Mouse (Mus musculus) embryonic facial prominence, embryonic 14.5 days (tissue): ENCODE measurements at regions not wholly inside any gene's neighbourhood (a gene's known extent, or its start where the extent isn't known, plus 50 kb on each side); places are given as distances from the start of the nearest gene placed in this dataset.
A peak's percentile ranks its signal among the peaks of the same experiment; 100 is the strongest.

Experiments used
- ATAC-seq: fragments of 200-750 bp; cut with Nextera tagmentation; 2 replicates; pipeline ENCODE4 v1.8.0; 2017; ENCODE audit warnings: low read depth, moderate number of reproducible peaks, moderate TSS enrichment
- DNase-seq: peaks from one replicate; pipeline ENCODE4 v3.0.0-alpha.2; 2015; ENCODE audit warnings: low spot score
- H3K27ac ChIP-seq: fragments of 300-500 bp; sonication (generic); replicated peaks from 2 replicates; pipeline ENCODE4 v1.5.1; 2014; ENCODE audit warnings: low read depth, mild to moderate bottlenecking, low read length, moderate library complexity
- H3K27me3 ChIP-seq: fragments of 300-500 bp; sonication (generic); replicated peaks from 2 replicates; pipeline ENCODE4 v1.6.1; 2014; ENCODE audit warnings: low read length; ENCODE audit not compliant: control insufficient read depth, insufficient read depth
- H3K36me3 ChIP-seq: fragments of 300-500 bp; sonication (generic); 2 replicates; pipeline ENCODE4 v1.6.1; 2014; ENCODE audit warnings: low read length, mixed read lengths; ENCODE audit not compliant: control insufficient read depth, insufficient read depth
- H3K4me1 ChIP-seq: fragments of 300-500 bp; sonication (generic); 2 replicates; pipeline ENCODE4 v1.6.1; 2014; ENCODE audit warnings: antibody characterized with exemption, low read length; ENCODE audit not compliant: control insufficient read depth, insufficient read depth
- H3K4me2 ChIP-seq: fragments of 300-500 bp; sonication (generic); 2 replicates; pipeline ENCODE4 v1.6.1; 2014; ENCODE audit warnings: low read depth, mild to moderate bottlenecking, low read length, moderate library complexity, mixed read lengths
- H3K4me3 ChIP-seq: fragments of 300-500 bp; sonication (generic); 2 replicates; pipeline ENCODE4 v1.5.1; 2014; ENCODE audit warnings: low read depth, mild to moderate bottlenecking, low read length
- H3K9ac ChIP-seq: fragments of 300-500 bp; sonication (generic); 2 replicates; pipeline ENCODE4 v1.6.1; 2014; ENCODE audit warnings: low read depth, mild to moderate bottlenecking, low read length, moderate library complexity, mixed read lengths
- H3K9me3 ChIP-seq: fragments of 300-500 bp; sonication (generic); 2 replicates; pipeline ENCODE4 v1.6.1; 2016; ENCODE audit warnings: low read length; ENCODE audit not compliant: control insufficient read depth
- WGBS: fragments of 180-500 bp; shearing (Covaris S2); extraction: QIAGEN DNeasy Blood & Tissue Kit; methylation state at CpG from one replicate; pipeline ENCODE4 v1.1.7; 2014; 5-methylcytosine and 5-hydroxymethylcytosine counted together

- no peak overlapping the region for H3K4me2 ChIP-seq
- H3K4me3 ChIP-seq, result no peak overlapping the region
- H3K27me3 ChIP-seq, result no peaks in the 10 kb centered on the region
- H3K9ac ChIP-seq, result no peak overlapping the region
- no peaks in the 10 kb centered on the region for H3K4me1 ChIP-seq
- WGBS, result 12% methylated on average over 13 of the region's 13 CpGs
- no peaks in the 10 kb centered on the region for H3K9me3 ChIP-seq
- H3K27ac ChIP-seq, result no peak overlapping the region
- H3K36me3 ChIP-seq, result no peaks in the 10 kb centered on the region
- DNase-seq (peak; percentile 69), ATAC-seq (peak; percentile 79; the same call in 1 of the 2 replicates)
These were observed 81.7 kb upstream of the Rbm19 start for GRCm38 (mm10) chr5:120034499-120035077.

DNA sequence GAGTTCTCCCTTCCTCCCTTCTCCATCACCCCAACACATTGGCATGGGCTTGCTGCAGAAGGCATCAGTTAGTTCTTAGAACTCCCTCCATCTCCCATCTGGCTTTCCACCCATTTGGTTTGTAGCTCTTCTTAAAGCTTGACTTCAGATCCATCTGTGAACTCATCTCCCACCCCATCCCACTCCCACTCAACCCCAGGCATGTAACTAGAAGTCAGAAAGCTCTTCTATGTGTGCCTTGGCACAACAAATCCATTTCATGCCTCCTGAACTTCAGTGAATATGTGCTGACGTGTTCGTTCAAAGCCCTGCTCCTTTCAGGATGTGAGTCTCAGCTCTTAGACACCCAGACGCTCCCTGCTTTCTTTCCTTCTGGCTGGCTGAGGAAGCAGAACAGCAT lies 81.0 kb upstream of the Rbm19 start:
- Histone ChIP-seq H3K36me3 (no peaks in the 10 kb centered on the region), H3K4me2 (no peak overlapping the region), H3K4me3 (no peak overlapping the region), H3K9me3 (peaks cover 2% of the 10 kb centered on the region; the same call in 1 of the 2 replicates), H3K4me1 (no peaks in the 10 kb centered on the region), H3K27ac (no peak overlapping the region), H3K9ac (no peak overlapping the region), H3K27me3 (no peaks in the 10 kb centered on the region)
- DNase-seq (no peak), ATAC-seq (no peak)
- WGBS, result 78% methylated on average over 3 of the region's 3 CpGs

DNA sequence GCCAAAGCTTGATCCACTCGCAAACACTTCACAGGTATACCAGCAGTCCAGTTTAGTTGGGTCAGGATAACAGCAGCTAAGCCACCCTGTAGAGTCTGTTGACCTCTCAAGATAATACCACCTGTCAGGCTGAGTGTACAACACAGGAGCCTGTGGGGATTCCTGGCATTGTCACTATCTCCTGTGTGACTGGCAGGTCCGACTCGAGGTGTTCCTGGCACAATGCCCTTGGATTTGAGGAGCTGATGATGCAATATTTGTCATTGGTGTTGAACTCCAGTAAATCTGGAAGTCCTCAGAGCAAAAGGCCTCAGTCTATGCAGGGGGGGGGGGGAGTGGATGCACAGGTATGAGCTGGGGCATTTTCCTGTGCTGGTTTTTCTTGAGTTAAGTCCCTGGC lies 78.5 kb upstream of the Rbm19 start:
- H3K9ac ChIP-seq, result no peak overlapping the region
- no peak overlapping the region for H3K27ac ChIP-seq
- no peaks in the 10 kb centered on the region for H3K4me1 ChIP-seq
- no peaks in the 10 kb centered on the region for H3K27me3 ChIP-seq
- ATAC-seq, result no peak
- DNase-seq, result no peak
- peaks cover 12% of the 10 kb centered on the region; the same call in 1 of the 2 replicates for H3K9me3 ChIP-seq
- no peaks in the 10 kb centered on the region for H3K36me3 ChIP-seq
- no peak overlapping the region for H3K4me3 ChIP-seq
- 88% methylated on average over 3 of the region's 3 CpGs for WGBS
- H3K4me2 ChIP-seq, result no peak overlapping the region

DNA sequence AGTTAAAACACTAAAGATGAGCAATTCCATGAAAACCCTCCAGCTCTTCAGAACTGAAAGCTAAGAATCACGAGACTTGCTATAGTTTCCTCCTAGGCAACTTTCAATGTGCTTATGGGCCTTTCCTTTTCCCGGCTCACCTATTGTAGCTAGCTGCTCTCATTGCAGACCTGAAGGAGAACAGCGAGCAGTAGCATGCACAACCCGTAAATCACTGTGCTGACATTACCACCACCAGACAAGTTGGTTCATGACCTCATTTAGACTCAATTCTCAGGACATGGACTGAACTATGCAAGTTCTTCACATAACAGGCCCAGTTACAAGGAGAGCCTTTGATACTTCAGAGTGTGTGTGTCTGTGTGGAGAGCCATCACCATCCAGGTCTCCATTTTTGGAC lies 72.5 kb upstream of the Rbm19 start:
- Histone ChIP-seq H3K4me1 (no peaks in the 10 kb centered on the region), H3K4me2 (no peak overlapping the region), H3K36me3 (no peaks in the 10 kb centered on the region), H3K27me3 (no peaks in the 10 kb centered on the region), H3K9me3 (peaks cover 12% of the 10 kb centered on the region; the same call in 1 of the 2 replicates), H3K27ac (no peak overlapping the region), H3K4me3 (no peak overlapping the region), H3K9ac (no peak overlapping the region)
- DNase-seq (no peak), ATAC-seq (no peak)
- WGBS, result 84% methylated on average over 4 of the region's 4 CpGs

DNA sequence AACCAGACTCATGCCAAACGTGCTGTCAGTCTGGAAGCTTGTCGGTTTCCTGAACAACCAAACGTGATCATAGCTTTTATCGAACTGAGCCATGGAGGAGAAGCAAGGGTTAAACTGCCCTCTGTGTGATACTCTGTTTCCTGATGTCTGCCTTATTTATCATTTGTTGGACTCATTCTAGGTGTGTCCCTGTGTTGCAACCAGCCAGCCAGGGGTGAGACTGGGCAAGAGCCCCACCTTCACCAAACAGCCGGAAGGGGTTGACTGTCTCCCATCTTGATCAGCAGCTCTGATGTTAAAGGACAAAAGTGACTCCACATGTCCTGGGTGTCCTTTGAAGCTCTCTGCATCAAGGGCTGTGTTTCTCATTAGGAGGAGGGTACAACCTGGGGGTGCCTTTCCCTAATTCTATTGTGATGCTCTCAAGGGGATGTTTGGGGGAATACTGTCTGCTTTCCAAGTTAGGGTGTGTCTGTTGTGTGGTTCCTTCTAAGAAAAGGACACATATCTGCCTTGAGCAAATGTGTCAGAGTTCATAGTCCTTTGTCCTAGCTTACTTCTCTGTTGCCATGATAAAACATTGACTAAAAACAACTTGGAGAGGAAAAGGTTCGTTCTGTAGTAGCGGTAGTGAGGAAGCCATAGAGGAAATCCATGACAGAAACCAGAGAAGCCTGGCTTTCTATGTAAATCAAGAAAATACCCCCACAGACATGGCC lies 67.0 kb upstream of the Rbm19 start:
- Histone ChIP-seq H3K27me3 (no peaks in the 10 kb centered on the region), H3K4me3 (no peak overlapping the region), H3K4me2 (no peak overlapping the region), H3K9me3 (no peaks in the 10 kb centered on the region), H3K4me1 (no peaks in the 10 kb centered on the region), H3K9ac (no peak overlapping the region), H3K27ac (no peak overlapping the region), H3K36me3 (no peaks in the 10 kb centered on the region)
- DNase-seq (no peak), ATAC-seq (no peak)
- 91% methylated on average over 7 of the region's 7 CpGs for whole genome bisulfite sequencing

DNA sequence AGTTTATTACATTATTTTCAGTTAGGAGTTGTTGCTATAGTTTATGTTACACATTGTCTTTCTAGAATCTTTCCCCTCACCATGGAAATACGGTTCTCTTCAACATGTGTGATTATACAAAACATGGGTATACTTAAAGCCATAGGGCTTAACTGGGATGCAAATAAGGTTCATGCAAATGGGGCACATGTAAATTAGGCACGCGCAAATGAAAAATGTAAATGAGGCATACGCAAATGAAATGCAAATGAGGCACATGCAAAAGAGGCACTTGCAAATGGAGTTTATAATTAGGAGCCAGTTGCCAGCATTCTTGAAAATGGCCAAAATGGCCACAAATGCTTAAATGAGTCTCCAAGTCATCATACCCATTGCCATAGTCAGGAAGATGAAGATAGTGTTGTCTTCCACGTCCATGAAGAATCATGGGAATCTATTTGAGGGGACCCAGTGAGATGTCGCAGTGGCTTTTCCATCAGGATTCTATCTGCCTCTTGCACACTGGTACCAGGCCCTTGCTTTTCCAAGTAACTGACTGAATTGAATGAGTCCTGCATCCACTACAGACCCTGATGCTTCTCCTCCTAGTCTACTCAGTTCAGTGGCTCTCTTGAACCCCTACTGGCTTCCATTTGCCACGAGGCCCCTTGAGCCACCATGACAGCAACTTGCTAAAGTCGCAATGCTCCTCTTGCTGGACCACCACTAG lies 65.4 kb upstream of the Rbm19 start:
- Histone ChIP-seq H3K4me2 (no peak overlapping the region), H3K9ac (no peak overlapping the region), H3K4me1 (no peaks in the 10 kb centered on the region), H3K4me3 (no peak overlapping the region), H3K36me3 (no peaks in the 10 kb centered on the region), H3K9me3 (no peaks in the 10 kb centered on the region), H3K27ac (no peak overlapping the region), H3K27me3 (no peaks in the 10 kb centered on the region)
- DNase-seq, result no peak
- no peak for ATAC-seq
- WGBS, result 88% methylated on average over 8 of the region's 8 CpGs

DNA sequence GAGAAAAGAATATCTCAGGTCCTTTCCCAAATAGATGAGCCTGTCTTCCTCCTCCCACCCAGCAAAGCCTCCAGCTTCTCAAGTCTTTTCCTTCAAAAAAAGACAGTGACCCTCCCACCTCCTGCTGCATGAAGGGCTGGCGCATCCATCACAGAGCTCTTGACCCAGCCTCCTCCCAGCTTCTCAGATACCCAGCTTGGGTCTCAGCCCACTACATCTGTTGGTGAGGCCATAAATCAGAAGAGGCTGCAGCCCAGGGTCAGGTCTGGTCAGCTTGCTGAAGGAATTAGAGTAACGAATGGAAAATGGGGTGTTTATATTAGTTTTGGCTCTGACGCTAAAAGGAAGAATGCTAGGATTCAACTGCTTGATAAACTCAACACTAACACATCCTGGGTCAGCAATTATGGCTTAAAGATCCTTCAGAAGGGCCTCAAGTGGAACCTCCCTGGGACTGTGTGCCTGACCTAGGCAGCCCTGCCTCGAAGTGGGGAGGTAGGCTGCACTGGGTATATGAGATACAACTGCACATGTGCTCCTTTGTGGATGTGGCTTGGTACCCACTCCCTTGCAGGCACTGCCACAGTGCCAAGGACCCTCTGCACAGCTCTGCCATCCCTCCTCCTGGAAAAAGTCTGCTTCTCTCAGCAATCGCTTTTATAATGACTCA lies 61.6 kb upstream of the Rbm19 start:
- WGBS, result 81% methylated on average over 5 of the region's 5 CpGs
- Histone ChIP-seq H3K36me3 (no peaks in the 10 kb centered on the region), H3K9me3 (no peaks in the 10 kb centered on the region), H3K9ac (no peak overlapping the region), H3K4me3 (no peak overlapping the region), H3K27me3 (no peaks in the 10 kb centered on the region), H3K27ac (no peak overlapping the region), H3K4me1 (no peaks in the 10 kb centered on the region), H3K4me2 (no peak overlapping the region)
- no peak for ATAC-seq
- DNase-seq, result no peak
